Mouse (Mus musculus): ENCODE measurements around the gene Hoxd8. TPM values are rescaled to one million over a fixed set of nuclear protein-coding genes. Genes with fewer than 3 reads are reported as not detected.

Gene Hoxd8
- total RNA-seq, 2 experiments from 2014 or later = not detected

GRCm38 (mm10) chr2:74695813-74696430 lies 8.5 kb upstream of the Hoxd8 start:
- no peak for ATAC-seq (replicated peaks; ENCODE audit: low FRiP score, poor library complexity, severe bottlenecking)

- no peak for ATAC-seq (replicated peaks; ENCODE audit: low FRiP score, poor library complexity, severe bottlenecking)
Measured at GRCm38 (mm10) chr2:74696442-74697335, 7.7 kb upstream of the Hoxd8 start.

- ATAC-seq (replicated peaks; ENCODE audit: low FRiP score, poor library complexity, severe bottlenecking) = no peak
Measured at GRCm38 (mm10) chr2:74697567-74698121, 6.8 kb upstream of the Hoxd8 start, which contains the start of gene Hoxd9. Hoxd9 (plus strand) TSS chr2:74697727.

GRCm38 (mm10) chr2:74698201-74699052 lies 6.0 kb upstream of the Hoxd8 start:
- ATAC-seq (replicated peaks; ENCODE audit: low FRiP score, poor library complexity, severe bottlenecking) = no peak

- ATAC-seq (replicated peaks; ENCODE audit: low FRiP score, poor library complexity, severe bottlenecking) = no peak
Measured at GRCm38 (mm10) chr2:74699053-74699430, 5.4 kb upstream of the Hoxd8 start.

GRCm38 (mm10) chr2:74699664-74700545 lies 4.5 kb upstream of the Hoxd8 start:
- ATAC-seq (replicated peaks; ENCODE audit: low FRiP score, poor library complexity, severe bottlenecking) = no peak

- no peak for ATAC-seq (replicated peaks; ENCODE audit: low FRiP score, poor library complexity, severe bottlenecking)
Measured at GRCm38 (mm10) chr2:74700546-74701112, 3.8 kb upstream of the Hoxd8 start.

GRCm38 (mm10) chr2:74701949-74702819 lies 2.2 kb upstream of the Hoxd8 start:
- no peak for ATAC-seq (replicated peaks; ENCODE audit: low FRiP score, poor library complexity, severe bottlenecking)

- ATAC-seq (replicated peaks; ENCODE audit: low FRiP score, poor library complexity, severe bottlenecking) = no peak
Measured at GRCm38 (mm10) chr2:74702820-74703219, 1.6 kb upstream of the Hoxd8 start.

- ATAC-seq (replicated peaks; ENCODE audit: low FRiP score, poor library complexity, severe bottlenecking) = no peak
Measured at GRCm38 (mm10) chr2:74703317-74703716, 1.1 kb upstream of the Hoxd8 start.

- no peak for ATAC-seq (replicated peaks; ENCODE audit: low FRiP score, poor library complexity, severe bottlenecking)
Measured at GRCm38 (mm10) chr2:74703720-74704392, 559 bp upstream of the Hoxd8 start.

GRCm38 (mm10) chr2:74704999-74705466 lies 618 bp downstream of the Hoxd8 start:
- no peak for ATAC-seq (replicated peaks; ENCODE audit: low FRiP score, poor library complexity, severe bottlenecking)

GRCm38 (mm10) chr2:74705467-74706089 lies 1.2 kb downstream of the Hoxd8 start:
- ATAC-seq (replicated peaks; ENCODE audit: low FRiP score, poor library complexity, severe bottlenecking) = no peak

GRCm38 (mm10) chr2:74706393-74706960 lies 2.1 kb downstream of the Hoxd8 start:
- ATAC-seq (replicated peaks; ENCODE audit: low FRiP score, poor library complexity, severe bottlenecking) = no peak

GRCm38 (mm10) chr2:74707599-74707998 lies 3.2 kb downstream of the Hoxd8 start:
- ATAC-seq (replicated peaks; ENCODE audit: low FRiP score, poor library complexity, severe bottlenecking) = no peak

- ATAC-seq (replicated peaks; ENCODE audit: low FRiP score, poor library complexity, severe bottlenecking) = no peak
Measured at GRCm38 (mm10) chr2:74708676-74709075, 4.3 kb downstream of the Hoxd8 start.

Measured in erythroid progenitor cell, adult 5-6 weeks (primary cell).